Mouse (Mus musculus) gastrocnemius, postnatal 10 days (tissue): ENCODE measurements at regions not wholly inside any gene's neighbourhood (a gene's known extent, or its start where the extent isn't known, plus 50 kb on each side); places are given as distances from the start of the nearest gene placed in this dataset.
"Not testable (repeated sequence)": the region's sequence is repeated elsewhere in the genome, so short reads cannot be mapped to it uniquely, and the experiment has no call there.

ENCODE experiments used
- DNase-seq: peaks from one replicate; pipeline ENCODE4 v3.0.0; 2021; ENCODE audit warnings: mixed read lengths

DNA sequence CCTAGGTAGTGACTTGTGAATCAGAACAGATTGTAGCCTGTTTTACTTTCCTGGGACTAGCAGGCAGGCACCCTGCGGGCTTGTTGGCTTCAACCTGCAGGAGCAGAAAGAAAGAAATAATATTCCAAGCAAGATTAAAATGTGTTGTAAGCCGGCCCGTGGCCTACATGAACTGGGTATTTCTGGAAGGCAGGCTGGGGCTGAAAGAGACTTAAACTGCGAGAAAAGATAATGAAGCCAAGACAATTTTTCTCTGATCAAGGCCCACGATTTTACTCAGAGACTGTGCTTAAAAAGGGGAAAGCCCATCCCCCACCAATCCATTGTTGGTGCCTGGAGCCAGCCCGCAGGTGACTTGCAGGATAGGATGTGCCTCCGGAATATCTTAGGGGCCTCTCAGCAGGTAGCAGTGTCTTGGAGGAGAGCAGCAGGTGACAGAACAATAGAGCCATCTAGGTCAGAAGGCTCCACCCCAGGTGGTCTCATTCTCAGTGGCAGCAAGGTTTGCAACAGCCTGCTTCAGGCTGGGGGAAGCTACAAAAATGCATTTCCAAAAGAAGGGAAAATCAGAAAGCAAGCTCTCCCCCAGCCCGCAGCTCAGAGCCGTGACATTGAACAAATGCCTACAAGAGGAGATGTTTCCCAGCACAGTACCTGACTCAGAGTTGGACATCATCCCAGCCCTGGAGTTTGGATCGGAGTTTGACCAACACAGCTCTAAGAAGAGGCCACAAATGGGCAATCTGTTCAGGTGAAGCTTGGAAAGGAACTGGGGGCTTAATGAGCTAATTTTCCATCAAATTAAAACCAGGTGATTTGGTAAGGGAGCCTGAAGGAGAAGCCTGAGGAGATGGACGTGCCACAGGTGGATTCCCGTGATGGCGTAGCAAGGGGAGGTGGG is 121.4 kb upstream of the Slc1a3 start:
- DNase-seq, result no peak

DNA sequence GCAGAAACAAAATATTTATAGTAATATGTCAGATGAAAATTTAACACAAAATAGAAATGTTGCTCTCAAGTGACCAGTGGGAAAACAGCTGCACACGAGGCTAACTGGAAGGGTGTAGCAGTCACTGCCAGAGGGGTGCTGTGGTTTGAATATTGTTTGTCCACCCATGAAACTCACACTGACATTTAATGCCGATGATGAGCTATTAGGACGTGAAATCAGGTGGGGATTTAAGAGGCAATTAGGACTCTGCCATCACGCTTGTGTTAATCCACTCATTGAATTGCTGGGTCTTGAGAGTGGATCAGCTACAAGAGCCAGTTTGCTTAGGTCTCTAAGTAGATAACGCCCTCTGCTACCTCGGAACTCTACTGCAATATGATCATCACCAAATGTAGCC is 114.3 kb upstream of the Slc1a3 start:
- no peak for DNase-seq

DNA sequence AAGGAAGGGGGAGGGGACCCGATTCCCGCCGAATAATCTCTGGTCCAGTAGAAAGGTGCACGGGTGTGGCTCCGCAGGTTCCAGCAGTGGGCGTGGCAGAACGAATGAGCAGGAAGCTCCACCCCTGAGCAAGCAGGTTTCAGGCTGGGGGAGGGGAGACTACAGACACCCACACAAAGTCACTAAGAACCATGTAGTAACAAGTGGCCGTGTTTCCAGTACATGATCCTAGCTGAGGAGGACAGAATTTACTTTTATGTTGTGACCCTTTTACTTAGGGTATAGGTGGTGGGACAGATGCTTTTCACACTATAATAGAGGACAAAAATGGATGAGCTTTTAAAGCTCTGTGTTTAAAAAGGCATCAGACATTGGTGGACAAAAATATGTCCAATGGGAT is 112.2 kb upstream of the Slc1a3 start:
- not testable (repeated sequence) for DNase-seq

DNA sequence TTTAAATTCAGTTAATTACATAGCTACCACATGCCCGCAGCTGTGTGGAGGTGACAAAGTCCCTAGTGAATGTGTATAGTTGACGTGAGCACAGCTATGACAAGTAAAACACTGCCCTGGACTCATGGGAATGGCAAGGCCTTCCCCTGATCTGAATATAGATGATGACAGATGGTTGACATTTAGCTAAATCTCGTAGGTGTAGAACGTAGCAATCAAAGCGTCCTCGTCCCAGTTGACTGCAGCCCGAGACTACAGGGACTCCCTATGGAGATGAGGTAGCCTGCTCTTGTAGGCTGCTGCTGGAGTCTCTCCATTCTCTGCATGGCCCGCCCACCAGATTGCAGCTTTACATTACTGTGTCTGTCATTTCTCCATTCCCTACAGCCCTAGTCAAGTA is 107.0 kb upstream of the Slc1a3 start:
- DNase-seq, result no peak

DNA sequence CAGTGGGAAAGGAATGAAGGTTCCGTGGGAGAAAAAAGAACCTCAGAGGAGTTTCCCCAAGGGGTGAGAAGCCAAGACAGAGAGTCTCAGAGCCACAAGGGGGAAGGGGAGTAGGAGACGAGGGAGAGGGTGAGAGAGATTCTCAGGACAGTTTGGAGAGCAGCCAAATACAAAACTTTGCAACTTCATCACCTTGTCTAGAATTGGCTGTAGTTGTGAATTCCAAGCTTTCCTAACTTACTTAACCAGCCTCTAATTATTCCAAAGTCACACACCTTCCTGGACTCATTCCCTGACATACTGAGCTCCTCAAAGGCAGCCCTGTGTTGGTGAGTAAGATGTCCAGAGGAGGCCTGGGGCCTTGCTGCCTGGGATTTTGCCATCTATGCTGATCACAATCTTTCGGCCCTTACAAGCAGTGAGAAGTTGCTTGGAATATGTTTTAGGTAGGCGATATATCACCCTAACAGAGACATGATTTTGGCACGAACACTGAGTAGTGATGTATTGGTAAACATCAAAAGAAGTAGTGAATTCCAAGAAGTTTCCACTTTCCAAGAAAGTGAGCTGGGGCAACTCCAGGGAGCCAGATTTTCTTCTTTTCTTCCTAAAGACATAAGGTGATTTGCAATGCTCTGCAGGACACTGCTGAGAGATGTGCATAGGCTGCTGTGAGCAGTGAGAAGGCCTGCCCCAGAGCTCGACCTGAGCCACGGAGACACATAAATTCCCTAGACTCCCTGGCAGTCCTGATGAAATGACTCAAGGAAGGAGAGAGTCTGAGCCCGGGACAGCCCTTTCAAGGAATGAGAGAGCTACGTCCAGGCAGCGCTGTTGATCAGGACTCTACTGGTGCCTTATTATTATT is 106.2 kb upstream of the Slc1a3 start:
- no peak for DNase-seq

DNA sequence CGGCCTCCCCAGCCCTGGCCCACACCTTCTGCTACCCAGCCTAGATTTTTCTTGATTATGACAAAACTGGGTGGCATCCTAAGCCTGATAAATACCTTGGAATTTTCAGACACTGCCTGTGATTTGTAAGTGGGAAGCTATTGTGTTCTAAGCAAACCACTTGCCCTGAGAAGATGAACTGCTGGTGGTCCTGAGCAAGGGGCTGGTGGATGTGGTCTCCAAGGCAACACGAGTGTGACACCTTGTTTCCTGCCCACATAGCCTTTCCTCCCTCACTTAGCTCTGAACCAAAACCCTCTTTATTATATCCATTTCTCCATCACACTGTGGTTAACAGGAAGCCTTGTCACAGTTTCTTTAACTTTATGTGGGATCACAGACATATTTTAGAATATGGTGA is 105.4 kb upstream of the Slc1a3 start:
- DNase-seq, result no peak

DNA sequence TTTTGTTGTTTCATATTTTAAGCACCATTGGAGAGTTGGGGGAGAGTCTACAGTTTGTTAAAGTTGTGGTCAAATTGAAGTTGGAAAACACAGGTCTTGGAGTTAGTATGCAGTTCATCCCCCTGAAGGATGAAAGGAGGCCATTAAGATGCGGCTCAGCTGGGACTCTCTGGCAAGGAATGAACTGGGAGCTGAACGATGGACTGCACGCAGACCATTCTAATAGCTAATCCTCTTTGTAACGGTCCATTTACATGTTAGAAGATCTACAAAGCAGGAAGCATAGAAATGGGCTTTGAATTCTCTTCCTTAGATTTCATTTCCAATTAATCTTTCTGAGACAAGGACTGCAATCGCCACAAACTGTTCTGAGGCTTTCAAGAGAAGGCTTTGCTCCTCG is 104.7 kb upstream of the Slc1a3 start:
- no peak for DNase-seq

DNA sequence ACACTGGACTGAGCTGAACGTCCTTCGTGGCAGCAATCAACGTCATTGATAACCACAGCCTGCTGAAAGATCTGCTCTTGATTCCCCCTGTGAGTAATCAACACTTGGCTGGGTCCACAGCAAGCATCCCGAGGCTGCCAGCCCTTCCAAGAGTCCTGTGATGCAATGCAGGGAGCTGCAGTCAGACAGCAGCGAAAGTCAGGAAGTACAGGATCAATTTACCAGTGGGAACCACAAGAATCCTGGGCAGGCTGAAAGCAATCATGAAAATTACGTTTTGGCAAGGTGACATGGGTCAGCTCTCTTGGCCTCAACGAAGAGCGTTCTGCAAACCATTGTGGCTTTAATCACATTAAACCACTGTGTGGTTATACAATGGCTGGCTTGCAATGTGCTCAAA is 95.8 kb upstream of the Slc1a3 start:
- DNase-seq, result peak; percentile 17

DNA sequence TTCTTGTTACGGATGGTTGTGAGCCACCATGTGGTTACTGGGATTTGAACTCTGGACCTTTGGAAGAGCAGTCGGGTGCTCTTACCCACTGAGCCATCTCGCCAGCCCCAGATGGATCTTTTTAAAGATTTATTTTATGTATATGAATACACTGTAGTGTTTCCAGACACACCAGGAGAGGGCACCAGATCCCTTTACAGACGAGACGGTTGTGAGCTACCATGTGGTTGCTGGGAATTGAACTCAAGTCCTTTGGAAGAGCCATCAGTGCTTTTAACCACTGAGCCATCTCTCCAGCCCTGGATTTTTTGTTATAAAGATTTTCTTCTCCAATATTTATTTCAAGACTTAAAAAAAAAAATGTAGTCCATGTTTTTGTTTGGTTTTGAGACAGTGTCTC is 95.0 kb upstream of the Slc1a3 start:
- DNase-seq, result not testable (repeated sequence)

DNA sequence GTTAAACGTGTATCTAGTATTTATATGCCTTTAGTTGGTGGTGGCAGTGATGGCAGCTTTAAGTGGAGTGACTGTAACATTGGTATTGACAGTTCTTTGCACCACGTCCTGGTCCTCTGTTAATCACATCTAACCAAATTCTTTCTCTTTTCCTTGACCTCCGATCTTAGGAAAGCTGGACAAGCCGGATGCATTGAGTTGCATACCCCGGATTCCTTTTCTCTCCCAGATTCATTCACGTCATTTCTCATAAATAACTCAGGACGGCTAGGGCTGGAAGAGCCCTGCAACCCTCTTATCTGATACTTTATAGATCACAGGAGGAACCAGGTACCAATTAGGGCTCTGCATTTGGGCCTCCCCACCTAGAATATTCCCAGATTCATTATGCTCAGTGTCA is 91.5 kb upstream of the Slc1a3 start:
- no peak for DNase-seq

DNA sequence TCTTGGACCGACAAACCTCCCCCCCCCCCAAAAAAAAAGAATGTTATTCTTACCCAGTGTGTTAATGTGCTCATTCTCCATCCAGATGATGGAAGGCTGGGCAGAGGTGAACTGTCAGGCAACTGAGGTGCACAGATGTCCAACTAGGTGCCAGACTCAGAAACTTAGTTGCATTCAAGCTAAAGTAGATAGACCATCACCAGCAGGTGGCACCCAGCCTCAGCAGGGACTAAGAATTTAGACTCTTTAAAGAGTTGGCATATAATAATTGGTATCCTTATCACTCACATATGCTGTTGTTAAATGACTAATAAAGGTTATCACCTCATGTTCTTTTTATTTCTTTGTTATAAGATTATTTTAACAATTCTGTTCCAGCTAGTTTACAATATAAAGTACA is 86.5 kb upstream of the Slc1a3 start:
- no peak for DNase-seq

DNA sequence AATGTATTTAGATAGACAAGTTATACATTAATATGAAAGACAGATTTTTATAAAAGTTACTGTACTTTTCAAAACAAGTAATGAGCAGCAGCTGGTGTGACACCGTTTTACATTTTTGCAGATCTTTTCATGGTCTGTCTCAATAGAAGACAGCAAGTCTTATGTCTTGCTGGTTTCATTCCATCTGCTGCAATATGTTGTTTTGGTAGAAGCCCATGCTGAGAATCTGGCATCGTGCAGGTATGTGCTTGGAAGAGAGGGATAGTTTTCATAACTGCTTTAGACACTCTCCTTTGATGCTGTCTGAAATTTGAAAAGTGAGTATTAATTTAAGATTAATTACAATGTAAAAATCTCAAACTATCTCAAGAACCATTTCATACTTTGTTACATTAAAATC is 81.5 kb upstream of the Slc1a3 start:
- no peak for DNase-seq

DNA sequence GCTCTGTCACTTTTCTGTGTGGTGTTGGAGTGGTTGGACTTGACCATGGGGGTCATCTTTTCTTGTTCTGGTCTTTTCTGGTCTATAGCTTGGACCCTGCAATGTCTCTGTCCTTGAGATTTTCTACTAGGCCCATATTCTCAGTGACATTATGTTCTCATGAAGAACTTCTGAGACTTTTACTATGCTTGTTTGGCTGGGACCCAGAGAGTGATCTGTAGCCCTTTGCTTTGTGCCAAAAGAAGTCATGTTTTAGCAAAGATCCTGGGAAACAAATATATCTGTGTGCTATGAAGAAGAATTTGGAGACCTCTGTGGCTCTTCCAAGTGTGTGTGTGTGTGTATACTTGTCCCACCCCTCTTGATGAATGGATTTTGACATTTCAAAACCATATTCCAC is 79.4 kb upstream of the Slc1a3 start:
- DNase-seq, result no peak

DNA sequence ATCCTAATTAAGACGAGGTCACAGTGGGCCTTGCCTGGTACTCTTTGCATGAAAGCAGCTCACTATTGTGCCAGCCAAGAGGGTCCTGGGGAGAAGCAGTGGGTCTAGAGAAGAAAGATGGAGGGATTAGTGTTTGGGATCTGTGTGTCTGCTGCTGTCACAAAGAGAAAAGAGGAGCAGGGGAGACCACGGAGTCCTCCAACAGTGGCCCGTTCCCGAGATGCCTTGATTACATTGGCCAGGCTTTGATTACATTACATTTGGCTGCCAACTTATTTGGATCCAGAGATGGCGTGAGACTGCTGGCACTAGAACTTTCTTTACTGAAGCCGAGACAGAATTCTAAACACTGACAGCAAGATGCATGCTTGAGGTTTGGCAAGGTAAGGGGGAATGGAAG is 78.4 kb upstream of the Slc1a3 start:
- DNase-seq, result no peak

DNA sequence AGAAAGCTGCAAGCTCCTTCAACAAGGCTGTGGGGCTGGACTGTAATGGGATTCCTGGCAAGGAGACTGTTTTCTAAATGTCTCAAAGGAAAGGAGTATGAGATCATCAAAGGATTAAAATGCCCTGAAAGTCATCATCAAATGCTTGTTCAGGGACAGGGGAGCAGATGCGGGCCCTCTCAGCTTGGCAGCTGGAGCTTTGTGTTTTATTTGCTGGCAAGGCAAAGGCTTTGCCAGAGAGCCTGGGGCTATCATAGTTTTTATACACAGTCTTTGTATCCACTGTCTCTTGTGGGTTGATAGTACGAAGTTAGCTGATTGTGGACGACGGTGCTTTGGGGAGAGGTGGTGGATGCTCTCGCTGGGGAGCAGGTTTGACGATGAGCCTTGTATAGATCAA is 75.0 kb upstream of the Slc1a3 start:
- DNase-seq, result no peak

DNA sequence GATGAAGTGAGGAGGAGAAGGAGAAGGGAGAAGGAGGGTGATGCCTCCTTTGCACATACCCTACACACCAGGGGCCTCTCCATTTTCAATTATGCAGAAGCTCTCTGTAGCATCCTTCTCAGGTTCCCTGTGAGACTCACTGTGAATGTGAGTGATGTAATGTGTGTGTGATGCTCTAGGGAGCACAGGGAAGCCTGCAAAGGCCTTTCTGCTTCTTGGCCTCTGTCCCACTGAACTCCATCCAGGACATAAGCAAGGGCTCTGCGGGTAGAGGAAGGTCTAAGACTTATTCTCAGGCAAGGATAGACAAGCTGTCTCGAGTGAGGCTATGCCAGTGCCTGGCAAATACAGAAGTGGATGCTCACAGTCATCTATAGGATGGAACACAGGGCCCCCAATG is 73.0 kb upstream of the Slc1a3 start:
- DNase-seq, result no peak

DNA sequence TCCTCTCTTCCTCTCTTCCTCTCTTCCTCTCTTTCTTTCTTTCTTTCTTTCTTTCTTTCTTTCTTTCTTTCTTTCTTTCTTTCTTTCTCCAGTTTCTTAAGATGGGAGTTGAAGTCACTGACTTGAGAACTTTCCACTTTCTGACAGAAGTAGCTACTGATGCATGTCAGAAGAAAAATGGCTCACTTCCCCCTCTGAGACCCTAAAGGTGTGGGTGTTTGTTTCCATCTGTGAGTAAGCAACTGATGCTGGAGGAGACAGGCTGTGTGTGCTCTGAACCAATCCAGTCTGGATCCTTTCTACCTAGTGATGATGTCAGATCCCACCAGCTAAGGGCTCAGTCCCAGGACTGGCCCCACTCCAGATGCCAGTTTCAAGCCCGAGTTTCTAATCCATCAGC is 72.5 kb upstream of the Slc1a3 start:
- no peak for DNase-seq

DNA sequence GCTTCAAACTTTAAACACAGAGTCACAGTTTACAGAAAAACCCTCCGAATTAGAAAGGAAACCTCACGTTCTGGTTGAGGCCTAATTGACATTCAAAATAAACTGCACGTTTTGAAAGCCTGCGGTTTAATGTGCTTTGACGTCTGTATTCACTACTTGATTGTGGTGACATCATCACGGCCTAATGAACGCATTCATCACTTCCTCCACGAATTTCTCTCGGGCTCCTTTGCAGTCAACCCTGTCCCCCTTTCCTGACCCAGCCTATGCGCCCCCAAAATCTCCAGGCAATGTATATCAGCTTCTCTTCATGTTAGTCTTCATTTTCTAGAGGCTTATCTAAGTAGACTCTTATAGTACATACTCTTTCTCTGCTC is 71.6 kb upstream of the Slc1a3 start:
- no peak for DNase-seq

DNA sequence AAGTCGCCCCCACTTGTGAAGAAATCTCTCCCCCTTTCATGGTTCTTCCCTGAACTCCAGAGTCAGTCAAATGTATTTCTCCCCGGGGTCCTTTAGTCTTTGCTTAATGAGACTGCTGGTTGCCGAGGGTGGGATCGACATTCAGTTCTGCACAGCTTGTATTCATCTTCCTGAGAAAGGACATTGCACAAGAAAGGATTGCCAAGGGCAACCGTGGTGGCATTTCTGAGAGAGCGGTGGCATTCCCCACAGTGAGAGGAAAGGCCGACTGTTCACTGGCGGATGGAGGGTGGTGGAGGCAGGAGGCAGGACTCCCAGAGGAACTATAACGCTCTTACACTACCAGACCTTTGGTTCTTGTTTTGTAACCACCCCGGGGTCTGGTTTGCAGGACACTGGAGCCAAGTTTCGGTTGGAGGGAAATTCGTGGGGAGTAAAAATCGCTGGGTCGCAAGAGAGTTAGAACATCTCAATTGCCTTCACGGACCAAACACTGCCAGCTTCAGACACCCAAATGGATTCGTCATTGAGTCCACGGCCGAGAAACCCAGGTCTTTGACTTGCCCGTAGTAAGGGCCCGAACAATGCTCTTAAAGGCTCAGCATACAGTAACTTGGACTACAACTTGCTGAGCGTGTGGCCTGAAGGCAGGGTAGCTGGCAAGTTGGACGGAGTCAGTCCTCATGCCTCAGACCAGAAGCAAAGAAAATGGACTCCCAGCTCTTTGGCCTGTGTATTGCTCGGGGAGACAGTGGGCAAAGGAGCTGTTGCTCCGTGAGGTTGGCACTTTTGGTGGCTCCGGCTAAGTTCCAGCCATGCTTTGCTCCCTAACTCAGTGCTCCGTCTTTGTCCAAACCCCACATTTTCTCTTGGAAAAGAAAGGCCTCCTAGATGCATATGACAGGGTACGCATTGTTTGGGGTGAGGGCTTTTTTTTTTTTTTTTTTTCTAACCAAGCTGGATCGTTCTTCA is 70.9 kb upstream of the Slc1a3 start:
- no peak for DNase-seq

DNA sequence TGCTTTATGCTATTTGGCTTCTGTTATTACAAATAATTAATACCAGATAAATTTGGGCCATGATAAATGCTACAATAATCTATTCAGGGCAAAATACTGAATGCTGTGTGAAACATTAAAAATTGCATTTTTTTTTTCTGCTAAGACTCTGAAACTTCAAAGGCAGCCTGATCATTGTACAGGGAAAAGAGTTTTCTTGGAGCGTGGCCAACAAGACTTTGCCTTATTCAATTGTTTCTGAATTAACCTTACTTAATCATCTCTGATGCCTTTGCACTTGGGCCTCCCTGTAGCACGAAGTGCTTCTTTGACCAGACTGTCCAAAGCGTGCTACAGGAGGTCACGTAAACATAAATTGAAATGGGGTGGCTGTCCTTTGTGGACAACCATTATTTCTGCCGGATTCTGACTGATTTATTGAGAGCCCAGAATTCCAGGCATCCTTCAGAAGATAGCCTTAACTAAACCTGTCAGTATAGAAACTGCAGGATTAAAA is 69.9 kb upstream of the Slc1a3 start:
- DNase-seq, result no peak

DNA sequence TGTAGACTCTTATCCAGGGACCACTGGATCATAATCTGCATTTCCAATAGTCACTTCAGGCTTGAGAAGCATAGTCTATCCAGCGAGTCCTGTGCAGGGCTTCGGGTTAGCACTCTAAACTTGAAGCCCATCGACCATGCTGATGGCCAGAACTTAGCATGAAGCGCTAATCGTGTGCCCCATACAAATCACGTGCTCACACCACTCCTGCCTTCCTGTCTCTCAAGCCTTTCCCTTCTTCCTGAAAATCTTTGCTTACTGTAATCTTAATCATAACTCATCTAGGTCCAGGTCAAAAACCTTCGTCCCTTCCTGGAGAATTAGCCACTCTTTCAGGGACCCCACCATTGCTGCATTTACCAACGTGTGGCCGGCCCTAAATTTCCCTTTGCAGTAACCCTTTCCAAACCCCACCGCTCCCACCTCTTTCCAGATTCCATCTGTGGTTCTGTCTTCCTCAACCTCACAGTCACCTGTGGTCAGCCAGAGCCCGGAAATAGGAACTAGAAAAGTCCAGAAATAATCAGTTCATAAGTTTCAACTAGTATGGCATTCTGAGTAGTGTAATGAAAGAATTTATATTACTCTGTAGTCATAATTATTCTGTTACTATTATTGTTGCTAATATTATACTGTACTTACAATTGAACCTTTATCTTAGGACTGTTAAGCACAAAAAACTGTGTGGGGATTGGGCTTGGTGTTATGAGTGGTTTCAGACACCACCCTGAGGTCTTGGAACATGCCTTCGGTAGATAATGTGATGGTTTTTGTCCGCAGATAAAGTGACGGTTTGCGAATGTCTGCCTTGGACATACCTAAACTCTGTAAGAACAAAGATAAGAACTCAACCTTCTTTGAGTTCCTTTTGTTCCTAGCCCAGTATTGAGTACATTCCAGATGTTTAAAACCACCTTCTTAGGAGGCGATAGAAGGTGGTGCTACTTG is 57.3 kb upstream of the Slc1a3 start:
- no peak for DNase-seq
